Mouse (Mus musculus): ENCODE measurements around the gene Kcnk2. TPM values are rescaled to one million over a fixed set of nuclear protein-coding genes. Genes with fewer than 3 reads are reported as not detected.

Kcnk2 gene
- polyA plus RNA-seq, 1 experiment from 2014 or later = 4.5 TPM

DNA sequence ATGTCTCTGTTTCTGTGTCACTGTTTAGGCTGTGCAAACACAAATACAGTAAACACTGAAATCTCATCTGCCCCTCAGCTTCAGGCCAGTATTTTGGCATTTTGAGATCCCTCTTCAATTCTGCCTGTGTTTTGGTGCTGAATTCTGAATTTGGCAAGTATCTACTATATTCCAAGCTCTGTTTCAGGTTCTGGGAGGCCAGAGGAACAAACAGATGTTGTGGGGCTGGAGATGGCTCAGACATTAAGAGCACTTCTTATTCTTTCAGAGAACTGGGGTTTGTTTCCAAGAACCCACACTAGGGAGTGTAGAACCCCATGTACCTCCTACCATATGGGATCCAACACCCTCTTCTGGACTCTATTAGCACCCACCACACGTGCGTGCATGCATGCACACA is 237.8 kb downstream of the Kcnk2 start:
- no peak overlapping the region for H3K9ac ChIP-seq
- no peak overlapping the region for H3K4me2 ChIP-seq
- no peak overlapping the region for H3K4me3 ChIP-seq
- 78% methylated on average over 2 of the region's 2 CpGs for WGBS
- H3K4me1 ChIP-seq = peaks cover 14% of the 10 kb centered on the region
- no peak for ATAC-seq (ENCODE audit: borderline replicate concordance, extremely low read depth, low FRiP score, low TSS enrichment)
- no peaks in the 10 kb centered on the region for H3K9me3 ChIP-seq
- H3K36me3 ChIP-seq = no peaks in the 10 kb centered on the region
- no peak overlapping the region for H3K27ac ChIP-seq
- no peaks in the 10 kb centered on the region for H3K27me3 ChIP-seq

Small RNAs within 50 kb of the gene (microRNA-seq; reads per million reads assigned to microRNA genes)
- gene Gm24092 = not detected

All from lung, embryonic 15.5 days (tissue).